Mouse (Mus musculus): ENCODE results near the gene Vmn1r66.
"Not testable (repeated sequence)": the region's sequence is repeated elsewhere in the genome, so short reads cannot be mapped to it uniquely, and the experiment has no call there.

Gene Vmn1r66

GRCm38 (mm10) chr7:10277906-10278305 is at the start of gene Vmn1r66:
Gene Vmn1r66 (minus strand): TSS chr7:10278006.
- no peak for DNase-seq (ENCODE audit: low read depth, low spot score)

- DNase-seq (ENCODE audit: low read depth, low spot score), result not testable (repeated sequence)
These were observed 47.7 kb upstream of the Vmn1r66 start for GRCm38 (mm10) chr7:10325462-10325861.

GRCm38 (mm10) chr7:10252075-10252474 is 25.7 kb downstream of the Vmn1r66 start:
- DNase-seq (ENCODE audit: low read depth, low spot score), result no peak

GRCm38 (mm10) chr7:10249146-10249545 is 28.7 kb downstream of the Vmn1r66 start:
- DNase-seq (ENCODE audit: low read depth, low spot score), result no peak
